Mouse (Mus musculus): ENCODE data around the gene Sez6.
A peak's percentile ranks its signal among the peaks of the same experiment; 100 is the strongest.

Sez6 gene

DNA sequence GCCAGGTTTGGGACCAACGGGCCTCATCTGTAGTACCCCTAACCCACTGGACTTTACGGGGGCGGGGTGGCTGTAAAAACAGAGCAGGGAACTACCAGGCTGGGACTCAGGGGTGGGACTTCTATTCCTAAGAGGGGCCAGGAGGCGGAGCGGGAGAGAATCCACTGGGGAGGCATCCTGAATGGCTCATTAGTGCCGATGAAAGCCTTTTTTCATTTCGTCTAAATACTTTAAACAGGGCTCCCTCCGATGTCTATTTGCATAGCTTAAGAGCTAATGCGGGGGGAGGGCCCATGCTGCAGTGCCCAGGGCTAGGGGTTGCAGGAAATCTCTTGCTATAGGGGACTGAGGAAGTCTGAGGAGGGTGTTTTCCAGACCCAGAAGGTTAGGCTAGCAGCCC is 17.3 kb downstream of the Sez6 start:
- DNase-seq (ENCODE audit: low read depth, low spot score) = no peak

DNA sequence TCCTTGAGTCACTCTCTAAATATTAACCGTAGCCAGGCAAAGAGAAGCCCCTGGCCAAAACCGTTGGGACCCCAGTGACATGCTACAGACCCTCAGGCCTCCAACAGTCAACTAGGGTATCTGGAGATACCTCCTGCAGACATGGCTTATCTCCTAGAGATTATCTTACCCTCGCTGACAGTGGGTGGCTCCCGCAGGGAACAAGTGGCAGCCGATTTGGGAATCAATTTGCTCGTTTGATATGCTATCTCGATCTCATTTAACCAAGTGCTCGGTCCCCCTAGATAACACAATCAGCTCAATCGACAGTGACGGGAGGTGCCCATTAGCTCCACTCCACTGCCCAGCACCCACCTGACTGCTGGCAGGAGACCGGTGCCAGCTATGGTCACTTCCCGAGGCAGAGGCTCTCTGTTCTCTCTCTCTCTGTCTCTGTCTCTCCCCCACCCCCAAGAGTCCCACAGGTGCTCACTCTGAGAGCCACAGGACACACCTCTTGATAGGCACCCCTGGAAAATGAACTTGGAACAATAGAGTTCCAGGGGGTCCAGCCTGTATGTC is 19.6 kb downstream of the Sez6 start:
- DNase-seq (ENCODE audit: low read depth, low spot score) = no peak

DNA sequence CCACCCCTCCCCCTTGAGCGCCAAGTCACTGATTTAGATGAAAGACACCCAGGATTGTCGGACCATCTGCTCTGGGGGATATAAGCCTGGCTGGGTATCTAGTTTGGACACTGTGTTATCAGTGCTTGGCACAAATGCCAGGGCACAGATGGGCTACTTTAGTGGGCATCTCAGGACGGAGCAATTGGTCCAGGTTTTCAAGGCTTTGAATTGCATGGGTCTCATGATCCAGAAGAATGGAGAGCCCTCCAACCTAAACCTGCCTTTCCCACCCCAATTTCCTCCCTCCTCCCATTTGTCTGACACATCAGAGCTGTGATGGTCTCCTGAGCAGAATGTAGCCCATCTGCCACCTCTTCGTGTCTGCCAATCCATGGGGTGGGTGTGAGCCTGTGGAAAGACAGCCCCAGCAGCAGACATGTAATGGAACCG is 20.2 kb downstream of the Sez6 start:
- DNase-seq (ENCODE audit: low read depth, low spot score) = no peak

DNA sequence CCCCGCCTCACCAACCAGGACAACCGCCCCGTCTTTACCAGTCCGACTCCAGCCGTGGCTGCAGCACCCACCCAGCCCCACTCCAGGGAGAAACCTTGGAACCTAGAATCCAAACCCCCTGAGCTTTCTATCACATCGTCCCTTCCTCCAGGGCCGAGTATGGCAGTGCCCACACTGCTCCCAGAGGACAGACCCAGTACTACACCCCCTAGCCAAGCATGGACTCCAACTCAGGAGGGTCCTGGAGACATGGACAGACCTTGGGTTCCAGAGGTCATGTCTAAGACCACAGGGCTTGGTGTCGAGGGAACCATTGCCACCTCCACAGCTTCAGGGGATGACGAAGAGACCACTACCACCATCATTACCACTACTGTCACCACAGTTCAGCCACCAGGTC is 23.1 kb downstream of the Sez6 start:
- no peak for DNase-seq (ENCODE audit: low read depth, low spot score)

DNA sequence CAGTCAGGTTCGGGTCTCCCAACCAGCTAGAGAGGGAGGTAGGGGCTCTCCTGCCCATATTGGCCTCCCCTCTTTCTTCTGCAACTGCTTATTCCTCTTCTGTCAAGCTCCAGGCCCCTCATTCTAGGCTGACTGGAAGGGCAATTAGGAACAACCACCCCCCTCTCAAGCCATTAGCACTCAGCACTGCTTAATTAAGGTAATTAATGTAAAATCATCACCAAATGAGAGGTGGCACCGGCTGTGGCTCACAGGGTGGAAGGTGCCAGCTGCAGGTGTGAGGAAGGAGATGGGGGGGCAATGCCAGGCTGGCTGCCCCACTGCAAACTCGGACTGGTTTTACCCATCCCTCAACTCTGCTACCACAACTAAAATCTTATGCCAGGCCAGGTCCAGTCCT is 25.8 kb downstream of the Sez6 start:
- DNase-seq (ENCODE audit: low read depth, low spot score) = no peak

DNA sequence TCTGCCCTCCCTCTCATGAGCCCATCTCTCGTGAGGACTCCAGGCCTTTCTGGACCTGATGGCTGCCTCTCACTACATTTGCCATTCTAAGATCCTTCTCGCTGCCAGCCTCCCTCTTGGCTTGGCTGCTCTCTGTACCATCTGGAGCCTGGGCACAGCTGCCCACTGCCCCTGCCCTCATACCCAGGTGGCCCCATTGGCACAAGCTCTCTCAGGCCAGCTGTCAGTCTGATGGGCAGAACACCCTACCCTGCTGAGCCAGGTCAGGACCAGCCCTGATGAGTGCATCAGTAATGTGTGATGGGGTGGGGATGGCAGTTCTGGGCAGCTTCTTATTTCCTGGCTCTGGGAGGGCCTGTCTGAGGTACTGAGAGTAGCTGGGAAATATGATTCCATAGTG is 27.7 kb downstream of the Sez6 start:
- DNase-seq (ENCODE audit: low read depth, low spot score) = no peak

DNA sequence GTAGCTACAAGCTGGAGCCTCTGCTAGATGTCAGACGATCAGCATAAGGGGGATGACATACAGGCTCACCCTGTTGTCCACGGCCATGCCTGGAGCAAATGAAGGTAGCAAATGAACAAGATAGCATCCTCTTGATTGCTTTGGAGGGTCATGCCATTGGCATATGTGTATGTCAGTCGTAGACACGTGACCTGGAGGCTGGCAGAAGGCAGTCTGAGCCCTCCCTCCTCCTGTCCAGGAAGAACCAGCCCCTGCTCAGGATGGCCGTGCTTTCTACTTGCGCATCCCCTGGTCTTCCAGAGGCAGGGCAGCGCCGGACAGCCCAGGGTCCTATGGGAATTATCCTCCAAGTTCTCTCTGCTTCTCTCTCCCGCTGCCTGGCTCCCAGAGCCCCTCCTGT is 28.3 kb downstream of the Sez6 start:
- DNase-seq (ENCODE audit: low read depth, low spot score) = no peak

DNA sequence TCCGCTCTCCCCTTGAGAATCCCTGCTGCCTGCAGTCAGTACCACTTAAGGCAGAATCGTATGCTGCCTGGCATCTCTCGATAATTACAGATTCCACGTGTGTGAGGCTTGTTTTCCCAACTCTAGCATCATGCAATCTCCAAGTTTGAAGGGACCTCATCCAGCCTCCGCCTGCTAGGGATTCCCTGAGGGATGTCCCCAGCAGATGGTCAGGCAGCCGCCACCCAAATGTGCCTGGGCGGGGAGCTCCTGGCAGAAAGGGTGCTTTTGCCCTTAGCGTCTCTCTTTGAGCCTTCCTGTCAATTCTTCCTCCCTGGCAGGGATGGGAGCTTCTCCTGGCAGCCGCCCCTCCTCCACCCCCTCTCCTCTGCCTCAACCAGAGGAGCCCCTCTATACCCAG is 29.6 kb downstream of the Sez6 start:
- no peak for DNase-seq (ENCODE audit: low read depth, low spot score)

DNA sequence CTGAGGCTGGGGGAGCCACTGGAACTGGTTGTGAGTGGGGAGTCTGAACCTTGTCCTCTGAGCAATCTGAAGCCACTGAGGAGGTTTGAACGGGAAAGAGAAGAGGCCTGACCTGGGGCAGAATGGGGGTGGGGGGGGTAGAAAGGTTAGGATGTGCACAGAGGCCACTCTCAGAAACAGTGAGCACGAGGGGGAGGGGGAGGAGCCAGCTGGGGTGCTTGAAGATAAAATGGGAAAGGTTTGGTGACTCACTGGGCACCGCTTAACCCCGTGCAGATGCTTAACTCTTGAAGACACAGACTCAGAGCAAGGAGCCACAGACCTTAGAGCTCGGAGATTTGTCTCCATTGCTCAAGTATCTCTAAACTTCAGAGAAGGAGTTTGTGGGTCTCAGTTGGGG is 30.3 kb downstream of the Sez6 start:
- DNase-seq (ENCODE audit: low read depth, low spot score) = no peak

DNA sequence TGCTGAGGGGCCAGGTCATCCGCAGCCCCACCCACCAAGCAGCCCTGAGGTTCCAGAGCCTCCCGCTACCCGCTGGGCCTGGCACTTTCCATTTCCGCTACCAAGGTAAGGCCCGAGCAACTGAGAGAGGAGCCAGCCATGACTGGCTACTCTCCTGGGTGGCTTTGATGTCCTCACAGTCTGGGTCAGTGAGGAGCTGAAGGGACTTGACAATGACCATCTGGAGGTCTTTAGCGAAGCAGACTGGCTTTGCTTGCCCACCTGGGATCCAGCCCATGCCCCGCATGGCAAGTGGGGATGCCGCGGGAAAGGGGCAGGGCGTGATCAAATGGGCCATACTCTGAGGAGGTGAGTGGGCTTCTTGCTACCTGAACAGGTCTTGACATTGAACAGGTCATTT is 32.3 kb downstream of the Sez6 start:
- DNase-seq (ENCODE audit: low read depth, low spot score) = no peak

DNA sequence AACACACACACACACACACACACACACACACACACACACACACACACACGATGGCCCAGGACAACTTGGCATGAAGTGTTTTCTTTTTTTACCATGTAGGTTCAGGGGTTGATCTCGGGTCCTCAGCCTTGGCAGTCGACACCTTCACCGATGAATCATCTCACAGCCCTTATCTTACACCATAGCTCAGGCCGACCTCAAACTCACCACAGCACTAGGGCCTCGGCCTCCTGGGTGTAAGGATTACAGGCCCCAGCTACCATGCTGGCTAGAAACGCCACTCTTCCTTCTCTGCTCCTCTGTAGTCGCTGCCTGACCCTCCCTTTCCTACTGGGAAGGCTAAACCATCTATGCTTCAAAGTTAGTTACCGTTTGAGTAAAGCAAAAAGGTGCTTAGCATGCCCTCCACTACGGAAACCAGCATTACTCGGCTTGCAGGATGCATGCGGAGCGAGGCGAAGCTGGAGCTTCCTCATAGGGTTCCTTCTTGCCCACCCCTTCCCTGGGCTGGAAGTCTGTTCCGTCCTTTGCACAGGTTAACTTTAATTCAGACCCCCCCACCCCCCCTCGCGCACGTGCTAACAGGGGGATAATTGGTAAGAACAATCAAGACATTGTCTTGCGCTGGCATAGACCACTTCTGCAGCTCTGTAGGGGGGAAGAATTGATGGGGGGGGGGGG is 34.0 kb downstream of the Sez6 start:
- DNase-seq (ENCODE audit: low read depth, low spot score) = no peak

DNA sequence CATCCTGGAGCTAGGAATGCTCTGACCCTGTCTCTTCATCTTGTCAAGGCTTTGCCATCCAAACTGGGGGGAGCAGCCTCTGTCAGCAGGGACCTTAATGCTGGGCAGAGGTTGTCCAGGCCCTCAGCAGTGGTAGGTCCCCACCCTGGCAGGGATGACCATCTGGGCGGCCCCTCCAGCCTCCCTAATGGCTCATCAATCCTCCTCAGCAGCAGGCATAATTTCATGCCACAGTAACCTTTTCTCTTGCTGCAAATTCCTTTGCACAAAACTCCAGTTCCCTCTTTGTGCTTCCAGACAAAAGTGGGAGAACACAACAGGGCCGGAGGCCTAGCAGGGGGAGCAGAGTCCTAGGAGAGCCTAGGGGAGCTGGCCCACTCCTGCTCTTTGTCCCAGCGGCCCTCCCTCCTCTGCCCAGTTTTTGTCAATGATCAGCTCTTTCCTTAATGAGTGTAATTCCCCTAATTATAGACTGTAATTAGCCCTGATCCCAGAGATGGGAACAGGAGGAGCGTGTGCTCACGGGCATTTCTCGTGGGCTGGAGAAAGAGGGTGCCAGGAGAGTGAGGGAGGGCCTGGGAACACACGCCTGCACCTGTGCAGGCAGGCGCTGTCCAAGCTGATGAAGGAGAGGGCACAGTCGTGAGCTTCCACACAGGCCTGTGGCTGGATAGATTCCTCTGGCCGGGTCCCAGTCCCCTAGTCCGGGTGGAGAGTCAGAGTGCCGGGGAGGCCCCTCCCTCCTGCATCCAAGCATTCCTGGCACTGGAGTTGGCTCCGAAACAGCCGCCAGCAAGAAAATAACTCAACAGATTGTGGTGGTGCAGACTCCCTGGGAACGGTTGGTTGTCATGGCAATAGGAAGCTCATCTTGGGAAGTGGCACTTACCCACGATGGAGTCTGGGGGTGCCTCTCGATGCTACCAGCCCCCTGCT is 34.8 kb downstream of the Sez6 start:
- DNase-seq (ENCODE audit: low read depth, low spot score) = no peak

DNA sequence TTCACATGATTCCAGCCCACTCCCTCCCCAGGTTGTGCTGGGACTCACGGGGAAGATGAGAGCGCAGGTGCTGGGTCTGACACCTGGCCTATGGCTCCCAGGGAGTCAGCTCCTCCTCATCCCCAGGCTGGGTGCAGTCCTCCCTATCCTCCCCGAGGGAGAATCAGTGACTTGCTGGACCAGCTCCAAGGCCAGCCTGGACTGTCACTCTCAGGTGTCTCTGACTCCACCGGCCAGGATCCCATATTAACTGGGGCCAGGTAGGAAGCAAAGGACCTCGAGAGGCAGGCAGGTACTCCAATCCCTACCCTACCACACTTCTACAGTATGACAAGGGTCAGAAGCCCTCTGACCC is 35.4 kb downstream of the Sez6 start:
- no peak for DNase-seq (ENCODE audit: low read depth, low spot score)

DNA sequence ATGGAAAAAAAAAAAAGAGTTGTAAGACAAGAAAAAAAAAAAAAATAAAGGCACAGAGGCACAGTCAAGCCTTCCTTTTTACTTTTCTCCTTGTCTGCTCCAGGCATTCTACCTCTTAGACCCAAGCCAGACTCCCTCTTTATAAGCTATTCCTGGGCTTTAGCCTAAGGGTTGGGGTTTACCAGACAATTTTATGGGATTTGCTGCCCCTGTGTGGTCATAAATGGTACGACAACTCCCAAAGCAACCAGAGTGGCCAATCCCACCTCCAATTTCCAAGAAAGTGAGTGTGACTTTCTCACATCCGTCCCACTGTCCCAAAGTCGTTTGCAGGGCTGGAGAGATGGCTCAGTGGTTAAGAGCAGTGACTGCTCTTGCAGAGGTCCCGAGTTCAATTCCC is 36.5 kb downstream of the Sez6 start:
- peak; percentile 71 for DNase-seq (ENCODE audit: low read depth, low spot score)

DNA sequence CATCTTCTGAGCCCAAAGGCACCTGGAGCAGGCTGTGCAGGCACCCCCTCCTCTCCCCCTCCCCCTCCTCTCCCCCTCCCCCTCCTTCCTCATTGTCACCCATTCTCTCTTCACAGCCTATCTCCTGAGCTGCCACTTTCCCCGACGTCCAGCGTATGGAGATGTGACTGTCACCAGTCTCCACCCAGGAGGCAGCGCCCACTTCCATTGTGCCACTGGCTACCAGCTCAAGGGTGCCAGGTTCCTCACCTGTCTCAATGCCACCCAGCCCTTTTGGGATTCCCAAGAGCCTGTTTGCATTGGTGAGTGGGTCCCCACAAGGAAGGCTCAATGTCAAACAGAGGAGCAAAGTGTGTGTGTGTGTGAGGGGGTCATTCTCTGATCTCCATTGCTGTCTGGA is 38.2 kb downstream of the Sez6 start:
- DNase-seq (ENCODE audit: low read depth, low spot score) = no peak

DNA sequence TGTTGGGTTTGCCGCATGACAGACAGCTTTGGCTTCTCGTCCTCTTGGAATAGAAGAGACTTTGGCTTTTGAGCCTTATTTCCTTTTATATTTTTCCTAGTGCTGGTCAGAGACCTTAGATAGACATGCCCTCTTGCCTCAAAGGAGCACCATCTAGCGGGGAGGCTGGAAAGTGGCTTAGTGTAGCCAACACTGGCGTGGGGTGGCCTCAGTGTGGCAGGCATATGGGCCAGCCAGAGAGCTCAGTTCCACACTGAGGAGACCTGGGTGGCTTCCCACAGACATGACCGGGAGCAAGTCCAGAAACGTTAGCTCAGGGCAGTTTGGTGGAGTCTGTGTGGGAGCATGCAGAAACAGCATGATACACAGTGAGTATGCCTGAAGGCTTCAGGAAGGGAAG is 40.1 kb downstream of the Sez6 start:
- no peak for DNase-seq (ENCODE audit: low read depth, low spot score)

DNA sequence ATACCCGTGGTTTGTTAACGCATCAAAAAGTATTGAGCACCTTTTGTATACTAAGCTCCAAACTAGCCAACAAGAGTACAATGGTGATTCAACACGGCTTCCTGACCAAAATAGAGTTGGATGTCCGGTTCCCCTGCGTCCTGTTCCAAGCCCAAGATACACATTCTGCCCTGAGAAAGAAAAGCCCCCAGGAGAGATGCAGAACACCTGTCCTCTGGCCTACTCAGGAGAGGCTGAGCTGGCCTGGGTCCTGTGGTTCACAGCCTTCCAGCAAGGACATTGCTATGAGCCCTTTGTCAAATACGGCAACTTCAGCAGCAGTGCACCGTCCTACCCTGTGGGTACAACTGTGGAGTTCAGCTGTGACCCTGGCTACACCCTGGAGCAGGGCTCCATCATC is 42.9 kb downstream of the Sez6 start:
- no peak for DNase-seq (ENCODE audit: low read depth, low spot score)

DNA sequence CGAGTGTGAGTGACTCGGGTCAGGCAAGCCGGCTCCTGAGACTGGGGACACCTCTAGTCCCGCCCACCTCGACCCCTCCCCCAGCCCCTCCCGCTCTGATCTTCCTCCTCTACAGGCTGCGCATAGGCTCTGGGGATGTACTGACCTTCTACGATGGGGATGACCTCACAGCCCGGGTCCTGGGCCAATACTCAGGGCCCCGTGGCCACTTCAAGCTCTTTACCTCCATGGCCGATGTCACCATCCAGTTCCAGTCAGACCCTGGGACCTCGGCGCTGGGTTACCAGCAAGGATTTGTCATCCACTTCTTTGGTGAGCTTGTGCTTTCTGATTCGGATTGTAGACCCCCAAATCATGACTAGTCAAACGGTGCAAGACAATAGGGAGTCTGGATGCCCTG is 43.7 kb downstream of the Sez6 start:
- DNase-seq (ENCODE audit: low read depth, low spot score) = no peak

DNA sequence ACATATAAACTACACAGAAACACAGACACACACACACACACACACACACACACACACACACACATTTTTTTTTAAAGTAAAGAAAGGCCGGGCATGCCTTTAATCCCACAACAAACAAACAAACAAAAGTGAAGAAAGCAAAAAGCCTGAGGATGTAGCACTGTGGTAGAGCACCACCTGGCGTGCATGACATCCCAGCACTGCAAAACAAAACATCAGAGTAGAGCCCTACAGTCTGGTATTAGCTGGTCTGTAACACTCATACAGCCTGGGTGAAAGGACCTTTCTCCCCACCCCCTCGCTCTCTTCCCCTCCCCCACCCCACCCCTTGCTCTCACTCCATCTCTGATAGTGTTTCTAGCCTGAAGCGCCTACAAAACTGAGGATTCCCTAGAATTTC is 45.3 kb downstream of the Sez6 start:
- DNase-seq (ENCODE audit: low read depth, low spot score) = no peak

DNA sequence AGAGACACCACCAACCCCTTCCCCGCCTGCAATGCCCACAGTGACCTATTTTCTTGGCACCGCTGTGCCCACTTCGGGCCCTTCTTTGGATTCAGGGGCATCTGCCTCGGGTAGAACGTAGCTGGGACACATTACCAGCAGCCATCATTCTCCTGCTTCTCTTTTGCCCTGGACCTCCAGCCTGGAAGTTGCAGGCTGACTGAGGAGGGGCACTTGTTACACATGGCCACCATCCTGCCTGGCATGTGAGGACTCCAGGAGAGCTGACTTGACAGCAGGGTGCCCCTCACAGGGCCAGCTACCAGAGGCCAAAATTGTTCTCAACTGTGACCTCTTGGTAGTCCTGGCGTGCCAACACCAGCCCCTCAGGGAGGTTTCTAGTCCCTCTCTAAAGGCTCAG is 47.6 kb downstream of the Sez6 start:
- DNase-seq (ENCODE audit: low read depth, low spot score) = no peak

DNA sequence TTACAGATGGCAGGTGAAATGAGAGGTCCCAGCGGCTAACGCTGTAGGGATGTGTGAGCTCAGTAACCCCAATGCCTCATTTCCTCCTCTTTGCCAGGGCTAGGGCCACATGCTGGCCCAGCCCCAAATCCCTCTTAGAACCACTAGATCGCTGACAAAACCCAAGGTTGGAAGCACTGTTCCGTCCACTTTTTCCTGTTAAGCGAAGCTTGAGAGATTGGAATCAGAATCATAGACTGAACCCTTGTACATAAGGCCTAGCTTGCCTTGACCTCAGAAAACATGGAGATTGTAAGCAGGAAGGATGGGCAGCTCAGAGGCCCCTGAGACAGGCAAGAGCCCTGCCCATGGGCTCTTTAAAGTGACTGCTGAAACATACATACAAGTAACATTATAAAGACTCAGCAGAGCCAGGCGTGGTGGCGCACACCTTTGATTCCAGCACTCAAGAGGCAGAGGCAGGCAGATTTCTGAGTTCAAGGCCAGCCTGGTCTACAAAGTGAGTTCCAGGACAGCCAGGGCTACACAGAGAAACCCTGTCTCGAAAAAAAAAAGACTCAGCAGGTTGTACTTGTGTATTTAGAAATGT is 48.7 kb downstream of the Sez6 start:
- DNase-seq (ENCODE audit: low read depth, low spot score) = no peak

All from embryo, embryonic 11.5 days (tissue).